Mouse (Mus musculus) embryonic fibroblast, embryonic 13.5 days (primary cell): ENCODE measurements at regions not wholly inside any gene's neighbourhood (a gene's known extent, or its start where the extent isn't known, plus 50 kb on each side); places are given as distances from the start of the nearest gene placed in this dataset.

ENCODE experiments used
- CTCF ChIP-seq: IDR thresholded peaks from 2 replicates; pipeline ENCODE4 v1.5.1; 2011; ENCODE audit warnings: mild to moderate bottlenecking, control low read depth, low read length, moderate library complexity, borderline replicate concordance; ENCODE audit not compliant: insufficient read depth
- POLR2A ChIP-seq: IDR thresholded peaks from 2 replicates; pipeline ENCODE4 v1.6.1; 2011; ENCODE audit warnings: low read depth, mild to moderate bottlenecking, control low read depth, low read length, moderate library complexity

DNA sequence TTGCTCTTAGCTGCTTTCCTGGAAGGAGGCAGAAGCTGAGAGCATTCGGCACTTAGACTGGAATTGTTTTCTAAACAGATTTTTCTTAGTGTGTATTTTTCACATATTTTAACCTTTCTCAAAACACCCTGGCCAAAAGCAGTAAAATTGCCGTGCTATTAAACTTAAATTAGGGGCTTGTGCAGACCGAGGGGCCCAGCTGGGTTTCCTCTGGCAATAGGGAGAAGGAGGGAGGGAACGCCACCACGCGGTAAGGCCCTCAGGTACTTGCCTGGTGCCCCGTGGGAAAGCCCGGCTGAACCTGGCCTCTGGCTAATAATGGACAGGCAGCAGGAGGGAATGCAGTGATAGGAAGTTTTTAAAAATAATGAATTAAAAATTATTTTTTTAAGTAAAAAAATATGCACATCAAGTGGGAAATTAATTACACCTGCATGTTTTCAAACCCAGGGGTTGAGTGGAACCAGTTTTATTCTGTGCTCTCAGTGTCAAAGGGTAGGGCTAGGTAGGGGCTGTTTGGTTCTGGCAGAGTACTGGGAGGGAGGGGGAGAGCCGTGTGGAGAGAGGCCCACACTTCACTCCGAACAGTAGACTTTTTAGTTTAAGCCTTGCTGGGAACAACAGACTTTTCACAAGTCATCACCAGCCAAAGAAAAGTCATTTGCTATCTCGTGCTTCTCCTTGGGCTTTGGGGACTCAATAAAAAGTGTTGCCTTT, 543.8 kb downstream of the Ccdc171 start:
- TF ChIP-seq CTCF = no peak
- no peak for TF ChIP-seq POLR2A
